Mouse (Mus musculus): Measurements from ENCODE around the gene Mbd3.
A peak's percentile ranks its signal among the peaks of the same experiment; 100 is the strongest.
"Not testable (repeated sequence)": the region's sequence is repeated elsewhere in the genome, so short reads cannot be mapped to it uniquely, and the experiment has no call there.

Mbd3 gene

GRCm38 (mm10) chr10:80369995-80370747 is 29.2 kb downstream of the Mbd3 start:
- DNase-seq: peak in 1 of 2 experiments; percentile 37

DNA sequence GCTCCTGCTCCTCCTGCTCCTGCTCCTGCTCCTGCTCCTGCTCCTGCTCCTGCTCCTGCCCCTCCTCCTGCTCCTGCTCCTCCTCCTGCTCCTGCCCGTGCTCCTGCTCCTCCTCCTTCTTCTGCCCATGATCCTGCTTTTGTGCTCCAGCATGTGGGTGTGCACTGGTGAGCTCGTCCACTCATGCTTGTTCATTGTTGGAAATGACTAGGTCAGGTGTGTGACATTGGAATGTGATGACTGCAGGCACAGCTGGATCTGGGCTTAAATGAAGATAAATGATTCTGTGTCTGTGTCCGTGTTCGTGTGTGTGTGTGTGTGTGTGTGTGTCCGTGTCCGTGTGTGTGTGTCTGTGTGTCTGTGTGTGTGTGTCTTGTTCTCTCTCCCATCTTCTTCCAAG is 31.0 kb downstream of the Mbd3 start:
- DNase-seq: no peak

- DNase-seq: no peak
Observed at GRCm38 (mm10) chr10:80367954-80368353, 31.4 kb downstream of the Mbd3 start.

GRCm38 (mm10) chr10:80365736-80366135 is 33.6 kb downstream of the Mbd3 start:
- no peak for DNase-seq

GRCm38 (mm10) chr10:80363734-80364133 is 35.6 kb downstream of the Mbd3 start:
- no peak for DNase-seq

- DNase-seq: no peak
Observed at GRCm38 (mm10) chr10:80357994-80358639, 41.2 kb downstream of the Mbd3 start.

GRCm38 (mm10) chr10:80357336-80357735 is 42.0 kb downstream of the Mbd3 start:
- DNase-seq: no peak

DNA sequence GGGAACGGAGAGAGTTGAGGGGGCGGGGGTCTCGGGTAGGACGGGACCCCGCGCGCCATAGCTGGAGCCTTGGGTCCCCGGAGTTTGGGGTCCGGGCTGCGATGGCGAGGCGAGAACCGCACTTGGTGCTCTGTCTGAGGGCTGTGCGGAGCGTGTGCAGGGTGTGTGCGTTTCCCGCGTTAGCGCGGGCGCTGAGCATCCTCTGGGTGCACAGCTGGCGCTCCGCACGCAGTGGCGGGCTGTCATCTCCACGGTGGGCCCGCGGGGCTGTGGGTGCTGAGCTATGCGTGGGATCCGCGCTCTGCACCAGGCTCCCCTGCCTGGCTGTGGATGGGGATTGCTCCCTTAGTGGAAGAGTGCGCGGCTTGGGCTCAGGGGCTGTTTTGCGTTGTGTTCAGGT is 42.6 kb downstream of the Mbd3 start:
- DNase-seq: no peak

DNA sequence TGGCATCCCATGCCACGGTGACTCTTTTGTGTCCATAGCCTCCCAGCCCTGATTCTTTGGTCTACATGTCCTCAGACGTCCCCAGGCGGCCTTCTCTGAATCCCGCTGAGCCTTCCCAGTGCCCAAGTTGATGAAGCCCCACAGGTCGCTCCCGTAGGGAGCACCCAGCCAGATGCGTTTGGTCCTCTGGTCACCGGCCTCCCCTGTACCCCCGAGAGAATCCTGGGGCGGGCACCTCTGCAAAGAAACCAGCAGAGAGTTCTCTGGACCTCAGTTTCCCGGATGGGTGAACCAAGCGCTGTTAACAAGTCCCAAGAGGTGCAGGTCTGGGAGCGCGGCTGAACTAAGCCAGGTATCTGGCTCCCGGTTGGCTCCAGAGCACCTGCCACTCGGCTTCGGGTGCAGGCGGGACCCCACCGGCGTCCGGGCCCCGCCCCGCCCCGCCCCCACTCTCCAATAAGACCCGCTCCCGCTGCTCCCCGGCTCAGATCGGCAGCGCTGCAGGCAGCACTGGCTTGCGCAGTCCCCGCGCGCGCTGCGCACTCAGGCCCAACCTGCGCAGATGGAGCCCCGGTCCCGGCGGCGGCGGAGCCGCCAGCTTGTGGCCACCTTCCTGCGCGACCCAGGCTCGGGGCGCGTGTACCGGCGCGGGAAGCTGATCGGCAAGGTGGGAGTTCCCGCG is 43.2 kb downstream of the Mbd3 start, which contains the start of gene Plk5:
Plk5 (plus strand) TSS at position 459 of the 682 bp plus-strand sequence.
- DNase-seq: no peak

GRCm38 (mm10) chr10:80355431-80355830 is 43.9 kb downstream of the Mbd3 start:
- DNase-seq: no peak

- no peak for DNase-seq
Observed at GRCm38 (mm10) chr10:80352727-80353126, 46.6 kb downstream of the Mbd3 start.

- no peak for DNase-seq
Observed at GRCm38 (mm10) chr10:80351896-80352295, 47.5 kb downstream of the Mbd3 start.

DNA sequence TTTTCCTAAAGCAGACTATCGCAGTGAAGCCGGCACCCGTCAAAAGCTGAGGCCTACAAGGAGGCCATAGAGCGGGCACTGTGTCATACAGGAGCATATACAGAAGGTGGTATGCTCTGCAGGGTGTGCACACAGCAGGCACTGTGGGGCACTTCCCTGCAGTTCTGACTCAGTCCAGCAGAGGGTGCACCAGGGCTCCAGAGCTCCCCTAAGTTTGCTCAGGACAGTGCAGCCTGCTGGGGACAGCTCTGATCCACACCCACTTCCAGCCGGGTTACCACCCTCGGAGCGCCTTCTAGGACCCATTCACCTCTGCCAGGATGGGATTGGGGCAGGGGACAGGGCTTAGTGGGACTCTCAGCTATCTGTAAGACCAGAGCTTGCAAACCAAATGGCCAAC is 49.1 kb downstream of the Mbd3 start:
- DNase-seq: peak; percentile 63 to 90

DNA sequence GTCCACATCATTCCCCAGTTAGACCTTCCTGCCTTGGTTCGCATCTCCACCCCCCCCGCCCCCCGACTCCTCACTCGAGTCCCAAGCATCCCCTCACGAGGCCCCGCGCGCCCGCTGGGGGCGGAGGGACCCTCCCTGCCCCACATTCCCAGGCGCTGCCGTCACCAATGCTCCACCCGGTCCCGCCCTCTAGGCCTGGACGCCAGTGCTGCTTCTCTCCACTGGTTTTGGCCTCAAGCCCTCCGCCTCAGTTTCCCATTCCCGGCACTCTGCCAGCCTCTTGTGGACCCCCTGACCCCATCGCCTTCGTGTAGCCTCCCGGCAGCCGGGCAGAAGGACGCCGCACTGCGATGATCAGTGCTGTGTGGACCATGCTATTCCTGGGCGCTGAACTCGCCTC is 50.4 kb downstream of the Mbd3 start:
- no peak for DNase-seq

- DNase-seq: peak; percentile 42 to 69
Observed at GRCm38 (mm10) chr10:80348244-80348781, 51.0 kb downstream of the Mbd3 start, which contains the start of gene Adamtsl5. Gene Adamtsl5 (minus strand): TSS chr10:80348412.

- no peak for DNase-seq
Observed at GRCm38 (mm10) chr10:80347514-80347967, 51.8 kb downstream of the Mbd3 start.

- DNase-seq: not testable (repeated sequence)
Observed at GRCm38 (mm10) chr10:80345929-80346328, 53.4 kb downstream of the Mbd3 start.

DNA sequence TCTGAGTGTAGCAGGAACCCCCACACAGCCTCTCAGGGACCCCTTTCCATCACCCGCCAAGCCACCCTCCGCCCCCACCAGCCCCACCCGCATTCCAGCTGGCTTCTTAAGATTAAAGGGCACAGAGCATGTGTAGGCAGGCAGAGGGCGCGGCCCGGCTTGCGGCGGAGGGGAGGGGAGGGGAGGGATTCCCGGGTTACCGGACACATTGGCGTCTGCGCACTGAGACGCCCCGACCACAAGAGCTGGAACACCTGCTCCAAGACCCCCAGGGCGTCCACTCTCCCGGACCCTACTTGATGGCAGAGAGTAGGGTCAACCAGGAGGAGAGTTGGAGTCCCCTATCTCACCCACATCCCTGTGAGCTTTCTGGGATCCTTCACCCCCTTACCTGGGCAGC is 54.2 kb downstream of the Mbd3 start:
- no peak for DNase-seq

DNA sequence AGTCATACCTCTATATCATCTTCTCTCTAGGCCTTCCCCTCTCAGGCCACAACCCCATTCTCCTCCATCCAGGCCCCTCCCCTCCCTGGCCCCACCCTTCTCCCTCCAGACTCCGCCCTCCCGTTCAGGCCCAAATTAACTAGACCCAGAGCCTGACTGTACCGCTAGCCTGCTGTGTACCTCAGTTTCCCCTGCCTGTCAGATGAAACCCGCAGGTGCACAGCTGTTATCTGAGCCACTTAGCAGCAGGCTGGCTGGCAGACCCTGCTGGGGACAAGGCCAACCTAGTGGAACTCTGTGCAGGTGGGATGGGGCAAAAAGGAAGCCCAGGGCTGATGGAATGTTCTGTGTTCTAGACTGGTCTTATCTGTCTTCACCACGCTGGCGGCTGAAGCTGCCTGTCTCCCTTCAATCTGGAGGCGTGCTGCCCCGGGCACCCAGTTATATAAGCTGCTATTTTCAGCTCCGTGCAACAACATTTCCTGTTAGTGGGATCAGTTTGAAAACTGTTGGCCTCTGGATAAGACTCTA is 55.2 kb downstream of the Mbd3 start:
- no peak for DNase-seq

DNA sequence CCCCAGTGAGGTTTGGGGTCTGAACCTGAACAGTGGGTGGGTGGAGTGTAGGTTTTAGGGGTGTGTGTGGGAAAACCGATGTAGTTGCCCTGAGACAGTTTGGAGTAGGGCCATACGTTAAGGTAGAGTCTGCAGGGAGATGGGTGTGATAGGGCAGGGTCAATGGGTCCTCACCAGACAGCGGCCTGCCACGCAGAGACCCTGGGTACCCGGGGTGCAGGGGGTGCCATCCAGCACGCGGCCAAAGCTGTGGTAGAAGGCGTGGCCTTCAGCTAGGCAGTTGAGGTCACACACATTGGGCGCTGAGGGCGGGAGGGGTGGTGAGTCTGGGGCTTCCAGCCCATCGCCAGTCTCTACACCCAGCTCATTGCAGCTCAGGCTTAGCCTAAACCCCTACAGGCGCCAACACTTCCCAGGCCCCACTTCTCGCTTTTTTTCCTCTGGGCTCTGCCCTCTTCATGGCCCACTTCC is 55.9 kb downstream of the Mbd3 start:
- no peak for DNase-seq

DNA sequence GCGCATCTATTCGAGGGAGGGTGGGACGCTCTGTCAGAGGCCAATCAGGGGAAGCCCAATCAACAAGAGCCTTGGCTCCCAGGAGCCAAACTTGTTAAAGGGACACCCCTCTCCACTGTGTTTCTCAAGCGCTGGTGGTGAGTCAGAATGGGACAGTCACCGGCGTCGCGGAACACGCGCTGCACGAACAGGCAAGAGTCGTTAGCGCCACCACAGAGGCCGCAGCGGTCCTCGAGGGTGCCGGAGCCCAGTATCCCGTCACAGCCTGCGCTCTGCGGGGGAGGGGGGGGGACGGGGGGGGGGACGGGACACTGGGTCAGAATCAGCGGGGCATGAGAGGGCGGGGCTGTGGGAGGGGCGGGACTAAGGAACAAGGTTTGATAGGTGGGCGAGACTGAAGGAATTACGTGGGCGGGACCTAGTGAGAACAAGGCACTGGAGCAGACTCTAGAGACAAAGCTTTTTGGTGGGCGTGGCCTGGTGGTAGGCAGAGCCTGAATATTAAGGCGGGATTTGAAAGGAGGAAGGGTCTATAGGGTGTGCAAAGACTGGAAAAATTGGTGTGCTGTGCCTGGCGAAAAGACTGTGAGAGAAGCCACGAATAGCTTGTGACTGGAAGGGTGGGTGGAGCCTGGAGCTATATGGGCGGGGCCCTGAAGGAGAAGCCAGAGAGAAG is 56.5 kb downstream of the Mbd3 start:
- DNase-seq: peak in 1 of 2 experiments; percentile 34
